Mouse (Mus musculus) liver, embryonic 15.5 days (tissue): ENCODE results near the gene Tsr3. TPM values are rescaled to one million over a fixed set of nuclear protein-coding genes. Genes with fewer than 3 reads are reported as not detected.
A peak's percentile ranks its signal among the peaks of the same experiment; 100 is the strongest.

Experiments
- ATAC-seq: fragments of 200-750 bp; cut with Nextera tagmentation; 2 replicates; pipeline ENCODE4 v1.8.0; 2017; ENCODE audit warnings: moderate number of reproducible peaks, mild to moderate bottlenecking, moderate library complexity; ENCODE audit not compliant: insufficient read depth
- H3K27ac ChIP-seq: fragments of 300-500 bp; sonication (generic); replicated peaks from 2 replicates; pipeline ENCODE4 v1.5.1; 2015; ENCODE audit warnings: mild to moderate bottlenecking, inconsistent platforms
- H3K27me3 ChIP-seq: fragments of 300-500 bp; sonication (generic); 2 replicates; pipeline ENCODE4 v1.6.1; 2015; ENCODE audit warnings: mild to moderate bottlenecking, inconsistent platforms
- H3K36me3 ChIP-seq: fragments of 300-500 bp; sonication (generic); replicated peaks from 2 replicates; pipeline ENCODE4 v1.6.1; 2015; ENCODE audit warnings: moderate library complexity, mild to moderate bottlenecking, inconsistent platforms
- H3K4me1 ChIP-seq: fragments of 300-500 bp; sonication (generic); replicated peaks from 2 replicates; pipeline ENCODE4 v1.6.1; 2015; ENCODE audit warnings: inconsistent platforms
- H3K4me2 ChIP-seq: fragments of 300-500 bp; sonication (generic); 2 replicates; pipeline ENCODE4 v1.6.1; 2015; ENCODE audit warnings: moderate library complexity, mild to moderate bottlenecking, inconsistent platforms
- H3K4me3 ChIP-seq: fragments of 300-500 bp; sonication (generic); replicated peaks from 2 replicates; pipeline ENCODE4 v1.5.1; 2015; ENCODE audit warnings: mild to moderate bottlenecking, inconsistent platforms
- H3K9ac ChIP-seq: fragments of 300-500 bp; sonication (generic); 2 replicates; pipeline ENCODE4 v1.6.1; 2015; ENCODE audit warnings: moderate library complexity, mild to moderate bottlenecking, inconsistent platforms
- H3K9me3 ChIP-seq: fragments of 300-500 bp; sonication (generic); replicated peaks from 2 replicates; pipeline ENCODE4 v1.6.1; 2016; ENCODE audit warnings: inconsistent platforms
- WGBS: fragments of 180-500 bp; shearing (Covaris S2); methylation state at CpG from one replicate; pipeline ENCODE4 v1.1.7; 2015; ENCODE audit warnings: mixed read lengths; ENCODE audit not compliant: insufficient replicate concordance; 5-methylcytosine and 5-hydroxymethylcytosine counted together
- polyA plus RNA-seq: library from polyadenylated mRNA; unstranded; fragments of >200 nt; fragmentation: Nextera tagmentation; extraction: Ambion mirVana; gene quantifications from 2 replicates; pipeline ENCODE4 v1.2.1, GENCODE M21; 2015

The Tsr3 gene
- polyA plus RNA-seq, 1 experiment from 2014 or later: 19.1 TPM

DNA sequence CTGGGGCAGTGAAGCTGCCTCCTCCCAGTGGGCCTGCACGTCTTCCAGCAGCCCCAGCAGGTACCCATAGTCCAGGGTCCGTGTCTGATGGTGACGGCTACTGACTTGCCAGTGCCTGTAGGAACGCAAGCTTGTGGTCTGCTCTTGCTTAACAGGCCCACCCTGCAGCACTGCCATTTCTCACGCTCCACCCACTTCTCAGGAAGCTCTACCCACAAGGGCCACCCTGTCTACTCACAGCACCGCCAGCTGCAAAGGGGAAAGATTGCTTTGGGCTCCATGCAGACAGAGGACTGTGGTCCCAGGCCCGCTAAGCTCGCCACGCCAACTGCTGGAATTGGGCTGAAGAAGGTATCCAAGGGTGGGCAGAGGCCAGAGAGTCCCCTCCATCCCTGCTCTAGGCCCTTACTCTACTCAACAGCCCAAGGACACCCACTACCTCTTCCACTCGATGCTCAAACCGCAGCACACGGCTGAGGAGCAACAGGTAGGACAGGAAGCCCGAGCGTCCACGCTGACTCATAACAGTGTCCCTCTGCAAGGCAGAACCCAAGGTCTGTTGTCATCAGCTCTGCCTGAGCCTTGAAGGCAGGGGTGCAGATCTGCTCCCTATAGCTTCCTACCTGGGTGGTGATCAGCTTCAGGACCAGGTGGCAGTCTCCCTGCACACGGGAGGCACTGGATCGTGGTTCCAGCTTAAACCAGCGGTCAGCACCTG is 8.2 kb downstream of the Tsr3 start:
- H3K9me3 ChIP-seq: no peaks in the 10 kb centered on the region
- H3K4me1 ChIP-seq: no peaks in the 10 kb centered on the region
- no peak for ATAC-seq
- H3K27ac ChIP-seq: no peak overlapping the region
- H3K4me2 ChIP-seq: peak overlapping the region; percentile 13; the same call in 1 of the 2 replicates
- H3K36me3 ChIP-seq: peaks cover 15% of the 10 kb centered on the region
- 38% methylated on average over 18 of the region's 18 CpGs for WGBS
- H3K4me3 ChIP-seq: no peak overlapping the region
- H3K27me3 ChIP-seq: peaks cover 33% of the 10 kb centered on the region
- H3K9ac ChIP-seq: no peak overlapping the region

DNA sequence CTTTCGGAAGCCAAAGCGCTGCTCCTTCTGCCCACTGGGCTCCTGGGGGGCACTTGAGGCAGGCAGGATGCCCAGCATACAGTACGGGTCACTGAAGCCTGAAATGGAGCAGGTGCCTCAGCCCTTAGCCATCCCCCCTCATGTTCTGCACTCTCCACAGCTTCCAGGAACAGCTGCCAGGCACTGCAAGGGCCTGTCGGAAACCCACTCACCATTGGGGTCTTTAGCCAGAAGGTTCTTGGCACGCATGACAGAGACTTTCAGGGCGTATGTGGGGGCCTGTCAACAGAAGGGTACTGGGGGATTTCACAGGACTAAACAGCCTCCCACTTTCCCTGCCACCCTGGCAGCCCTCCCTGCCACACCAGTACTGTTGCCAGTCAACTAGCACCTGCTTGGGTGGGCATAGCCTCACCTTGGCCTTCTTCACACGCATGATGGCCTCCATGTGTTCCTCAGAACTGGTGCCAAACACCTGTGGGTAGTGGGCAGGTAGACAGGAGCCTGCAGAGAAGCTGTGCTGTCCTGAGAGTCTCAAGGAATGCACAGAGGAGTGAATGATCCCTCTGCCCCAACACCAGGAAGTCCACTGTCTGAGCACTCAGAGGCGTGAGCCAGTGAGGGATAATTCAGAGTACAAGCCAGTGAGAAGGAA is 10.3 kb downstream of the Tsr3 start:
- no peaks in the 10 kb centered on the region for H3K4me1 ChIP-seq
- no peak for ATAC-seq
- H3K27ac ChIP-seq: no peak overlapping the region
- WGBS: 68% methylated on average over 8 of the region's 8 CpGs
- H3K4me3 ChIP-seq: no peak overlapping the region
- H3K9ac ChIP-seq: no peak overlapping the region
- no peak overlapping the region for H3K4me2 ChIP-seq
- H3K9me3 ChIP-seq: no peaks in the 10 kb centered on the region
- H3K36me3 ChIP-seq: no peaks in the 10 kb centered on the region
- H3K27me3 ChIP-seq: peaks cover 54% of the 10 kb centered on the region

DNA sequence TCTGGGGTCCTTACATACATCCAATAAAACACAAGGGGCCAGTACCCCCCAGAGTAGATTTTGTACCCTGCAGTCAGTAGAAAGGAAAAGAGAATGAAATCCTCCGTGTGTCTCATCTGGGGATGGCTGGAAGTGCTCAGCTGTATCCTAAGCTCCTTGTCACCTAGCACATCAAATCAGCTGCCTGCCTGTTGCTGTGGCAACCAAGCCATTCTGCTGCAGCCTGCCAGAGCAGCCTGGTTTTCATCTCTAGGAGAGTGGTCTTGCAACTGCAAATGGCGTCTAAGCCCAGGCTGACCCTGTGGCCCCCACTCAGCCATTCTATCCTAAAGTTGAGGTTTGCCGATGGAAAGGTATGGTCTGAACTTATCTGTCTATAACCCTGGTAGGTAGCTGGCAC is 12.7 kb downstream of the Tsr3 start:
- 42% methylated on average over 3 of the region's 3 CpGs for WGBS
- Histone ChIP-seq H3K9me3 (no peaks in the 10 kb centered on the region), H3K4me3 (no peak overlapping the region), H3K9ac (no peak overlapping the region), H3K27me3 (peaks cover 74% of the 10 kb centered on the region), H3K36me3 (no peaks in the 10 kb centered on the region), H3K4me1 (peaks cover 11% of the 10 kb centered on the region), H3K4me2 (no peak overlapping the region), H3K27ac (no peak overlapping the region)
- ATAC-seq: no peak

DNA sequence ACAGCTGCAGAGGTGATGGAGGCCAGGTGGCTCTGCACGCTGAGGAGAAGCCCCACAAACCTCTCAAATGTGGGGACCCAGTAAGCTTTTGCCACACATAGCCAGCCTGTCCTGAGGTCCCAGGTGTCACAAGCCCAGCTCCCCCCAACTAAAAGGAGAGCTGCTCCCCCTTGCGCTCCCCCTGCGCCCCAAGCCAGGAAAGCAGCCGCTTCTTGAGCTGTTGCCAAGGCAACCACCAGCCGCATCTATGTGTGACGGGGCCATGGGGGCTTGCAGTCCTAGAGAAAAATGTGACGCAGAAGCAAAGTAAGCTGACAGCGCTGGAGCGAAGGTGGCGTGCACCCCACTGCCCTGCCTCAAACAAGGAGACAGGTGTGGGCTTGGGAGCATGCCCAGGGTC is 13.8 kb downstream of the Tsr3 start:
- H3K9me3 ChIP-seq: no peaks in the 10 kb centered on the region
- no peak for ATAC-seq
- no peak overlapping the region for H3K4me3 ChIP-seq
- peaks cover 70% of the 10 kb centered on the region for H3K27me3 ChIP-seq
- no peak overlapping the region for H3K4me2 ChIP-seq
- H3K4me1 ChIP-seq: peaks cover 11% of the 10 kb centered on the region
- H3K36me3 ChIP-seq: peaks cover 3% of the 10 kb centered on the region; the same call in 1 of the 2 replicates
- 30% methylated on average over 10 of the region's 10 CpGs for WGBS
- H3K27ac ChIP-seq: no peak overlapping the region
- no peak overlapping the region for H3K9ac ChIP-seq

DNA sequence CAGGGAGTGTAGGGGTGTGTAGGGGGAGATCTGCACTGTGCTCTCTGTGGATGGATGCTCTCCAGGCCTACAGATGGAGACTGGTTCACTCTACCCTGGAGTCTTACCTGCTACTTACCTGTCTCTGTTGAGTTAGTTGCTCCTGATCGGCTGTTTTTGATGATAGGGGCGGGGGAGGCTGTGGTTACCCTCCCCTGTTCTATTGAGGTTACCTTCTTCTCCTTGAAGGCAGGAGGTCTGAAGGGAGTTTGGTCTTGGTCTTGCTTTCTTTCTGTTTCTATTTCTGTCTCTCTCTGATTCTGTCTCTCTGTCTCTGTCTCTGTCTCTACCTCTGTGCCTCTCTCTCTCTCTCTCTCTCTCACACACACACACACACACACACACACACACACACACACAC is 15.1 kb downstream of the Tsr3 start:
- peaks cover 11% of the 10 kb centered on the region for H3K4me1 ChIP-seq
- H3K27ac ChIP-seq: no peak overlapping the region
- H3K9ac ChIP-seq: no peak overlapping the region
- H3K9me3 ChIP-seq: no peaks in the 10 kb centered on the region
- H3K36me3 ChIP-seq: peaks cover 16% of the 10 kb centered on the region
- no peak overlapping the region for H3K4me2 ChIP-seq
- no peak overlapping the region for H3K4me3 ChIP-seq
- 37% methylated on average over 2 of the region's 2 CpGs for WGBS
- no peak for ATAC-seq
- peaks cover 68% of the 10 kb centered on the region for H3K27me3 ChIP-seq

DNA sequence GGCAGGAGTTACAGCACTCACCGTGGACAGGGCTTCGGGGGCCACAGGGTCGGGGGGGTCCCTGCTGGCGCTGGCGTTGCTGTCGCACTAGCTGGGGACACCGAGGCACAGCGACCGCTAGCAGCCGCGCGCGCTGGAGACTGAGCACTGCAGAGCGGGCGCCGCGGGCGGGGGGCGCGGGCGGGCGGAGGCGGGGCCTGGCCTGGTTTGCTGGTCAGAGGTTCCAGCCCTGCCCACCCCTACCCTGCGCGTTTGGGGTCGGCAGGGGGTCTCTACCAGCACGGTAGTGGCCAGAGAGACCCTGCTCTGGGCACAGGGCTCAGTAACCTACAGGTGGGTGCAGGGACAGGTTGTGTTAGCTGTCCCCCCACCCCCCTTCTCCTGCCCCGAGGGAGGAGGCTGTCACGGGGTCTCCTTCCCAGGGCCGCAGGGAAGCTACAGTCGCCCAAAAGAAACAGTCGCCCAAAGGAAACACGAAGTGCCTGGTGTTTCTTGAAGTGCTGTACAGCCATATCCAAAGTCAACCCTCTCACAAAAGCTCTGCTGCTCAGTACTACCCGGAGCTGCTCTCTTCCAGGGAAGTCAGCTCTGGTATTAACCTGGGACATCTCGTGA is 16.3 kb downstream of the Tsr3 start, which contains the start of gene Baiap3:
TSS of gene Baiap3 (minus strand) at position 225 of the 615 bp plus-strand sequence.
- ATAC-seq: no peak
- no peak within 1 kb of the TSS for H3K9ac ChIP-seq
- H3K4me2 ChIP-seq: peak within 1 kb of the TSS; percentile 62
- 6% methylated on average over 30 of the region's 35 CpGs for WGBS
- H3K27ac ChIP-seq: no peak within 1 kb of the TSS
- peaks cover 21% of the 10 kb centered on the region for H3K36me3 ChIP-seq
- H3K4me1 ChIP-seq: peaks cover 11% of the 10 kb centered on the region
- peaks cover 63% of the 10 kb centered on the region for H3K27me3 ChIP-seq
- H3K9me3 ChIP-seq: no peaks in the 10 kb centered on the region
- H3K4me3 ChIP-seq: peak within 1 kb of the TSS; percentile 31

DNA sequence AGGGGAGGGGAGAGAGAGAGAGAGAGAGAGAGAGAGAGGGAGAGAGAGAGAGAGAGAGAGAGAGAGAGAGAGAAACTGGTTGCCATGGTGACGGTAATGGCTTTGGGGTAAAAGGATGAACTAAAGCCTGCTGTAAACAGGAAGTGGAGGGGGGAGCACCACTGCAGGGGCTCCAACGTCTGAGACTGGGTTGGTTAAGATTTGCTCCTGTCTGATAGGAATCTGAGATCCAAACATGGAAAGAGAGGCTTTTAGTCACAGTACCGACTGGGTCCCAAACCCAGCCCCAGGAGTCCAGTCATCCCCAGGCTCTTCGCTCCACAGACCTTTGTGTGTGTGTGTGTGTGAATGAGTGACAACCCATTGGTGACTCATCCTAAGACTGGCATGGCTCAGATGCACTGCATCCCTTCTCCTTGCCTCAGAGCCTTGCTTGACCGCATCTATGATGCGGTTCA is 17.9 kb downstream of the Tsr3 start:
- H3K4me3 ChIP-seq: no peak overlapping the region
- H3K9ac ChIP-seq: no peak overlapping the region
- no peak overlapping the region for H3K27ac ChIP-seq
- peaks cover 28% of the 10 kb centered on the region for H3K36me3 ChIP-seq
- H3K4me2 ChIP-seq: no peak overlapping the region
- WGBS: 45% methylated on average over 6 of the region's 6 CpGs
- peaks cover 11% of the 10 kb centered on the region for H3K4me1 ChIP-seq
- peaks cover 47% of the 10 kb centered on the region for H3K27me3 ChIP-seq
- no peak for ATAC-seq
- H3K9me3 ChIP-seq: no peaks in the 10 kb centered on the region

DNA sequence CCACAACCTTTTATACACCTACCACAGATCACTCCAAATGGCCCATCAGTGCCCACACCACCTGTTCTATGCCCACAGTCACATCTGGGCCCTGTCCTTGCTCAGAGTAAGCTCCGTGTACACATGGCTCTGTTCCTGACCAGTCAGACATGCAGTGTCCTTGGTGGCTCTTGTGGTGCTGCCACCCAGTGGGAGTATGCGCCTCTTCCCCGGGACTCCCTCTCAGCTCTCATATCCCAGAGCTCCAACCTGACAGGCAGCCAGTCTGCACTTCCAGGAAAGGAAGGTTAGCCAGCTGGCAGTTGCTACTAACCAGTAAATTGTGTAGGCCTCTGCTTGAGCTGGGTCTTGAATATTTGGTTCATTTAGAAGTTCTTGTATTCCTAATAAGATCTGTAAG is 24.5 kb downstream of the Tsr3 start:
- Histone ChIP-seq H3K4me1 (peaks cover 3% of the 10 kb centered on the region; the same call in 1 of the 2 replicates), H3K9me3 (no peaks in the 10 kb centered on the region), H3K36me3 (peaks cover 84% of the 10 kb centered on the region), H3K27me3 (no peaks in the 10 kb centered on the region), H3K4me2 (no peak overlapping the region), H3K4me3 (no peak overlapping the region), H3K9ac (no peak overlapping the region), H3K27ac (no peak overlapping the region)
- 66% methylated on average over 3 of the region's 3 CpGs for WGBS
- no peak for ATAC-seq

DNA sequence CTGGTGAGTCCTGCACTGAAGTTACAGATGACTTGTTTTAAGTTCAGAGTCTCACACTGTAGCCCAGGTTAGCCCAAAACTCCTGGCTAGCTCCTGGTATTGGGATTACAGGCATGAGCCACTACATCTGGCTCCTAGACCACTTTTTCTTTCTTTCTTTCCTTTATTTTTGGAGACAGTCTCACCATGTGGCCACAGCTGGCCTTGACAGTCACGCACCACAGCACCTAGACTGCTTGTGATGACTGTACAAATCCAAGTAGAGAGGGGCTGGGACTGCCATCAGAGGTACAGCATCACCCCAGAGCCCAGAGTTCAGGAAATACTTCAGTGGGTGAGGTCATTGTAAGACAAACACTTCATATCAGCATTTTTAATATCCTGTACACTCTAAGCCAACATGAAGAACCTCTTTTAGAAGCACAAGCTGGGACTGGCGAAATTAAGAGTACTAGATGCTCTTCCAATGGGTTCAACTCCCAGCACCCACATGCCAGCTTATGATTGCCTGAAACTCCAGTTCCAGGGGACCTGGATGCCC is 30.9 kb downstream of the Tsr3 start:
- Histone ChIP-seq H3K4me2 (peak overlapping the region; percentile 85), H3K4me1 (peaks cover 47% of the 10 kb centered on the region), H3K27me3 (no peaks in the 10 kb centered on the region), H3K27ac (peak overlapping the region; percentile 97; the same call in 1 of the 2 replicates), H3K36me3 (peaks cover 58% of the 10 kb centered on the region), H3K4me3 (0 out of 2 replicates have a peak overlapping the region, but pooled peaks have one; percentile 98), H3K9ac (0 out of 2 replicates have a peak overlapping the region, but pooled peaks have one; percentile 99), H3K9me3 (no peaks in the 10 kb centered on the region)
- ATAC-seq: no peak
- WGBS: 74% methylated on average over 2 of the region's 2 CpGs

DNA sequence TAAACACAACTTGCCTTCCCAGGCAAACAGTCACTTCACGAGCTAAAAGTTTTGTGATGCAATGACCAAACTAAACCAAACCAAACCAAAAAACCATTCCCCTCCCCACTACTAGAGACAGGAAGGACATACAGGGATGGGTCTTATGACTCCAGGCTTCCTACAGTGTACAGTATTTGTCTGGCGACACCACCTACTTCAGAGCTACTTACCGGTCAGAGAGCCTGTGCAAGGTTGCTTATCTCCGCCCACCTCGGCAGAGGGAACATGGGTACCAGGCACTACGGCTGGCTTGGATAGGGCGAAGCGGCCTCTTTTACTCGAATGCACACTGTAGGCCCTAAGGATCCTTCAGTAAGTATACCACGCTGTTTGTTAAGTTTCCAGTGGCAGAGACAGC is 32.4 kb downstream of the Tsr3 start:
- WGBS: under 1% methylated on average over 10 of the region's 10 CpGs
- peak; percentile 13; the same call in 1 of the 2 replicates for ATAC-seq

More for the DNA sequence above, 32.4 kb downstream of the Tsr3 start:
- peaks cover 47% of the 10 kb centered on the region for H3K4me1 ChIP-seq
- H3K36me3 ChIP-seq: peaks cover 43% of the 10 kb centered on the region
- H3K27ac ChIP-seq: peak overlapping the region; percentile 97
- peak overlapping the region; percentile 98 for H3K4me3 ChIP-seq
- peak overlapping the region; percentile 85 for H3K4me2 ChIP-seq
- no peaks in the 10 kb centered on the region for H3K9me3 ChIP-seq
- no peaks in the 10 kb centered on the region; the same call in 1 of the 2 replicates for H3K27me3 ChIP-seq
- H3K9ac ChIP-seq: peak overlapping the region; percentile 99
